Mouse (Mus musculus) heart, postnatal 0 days (tissue): Measurements from ENCODE around the gene Brd9. TPM values are rescaled to one million over a fixed set of nuclear protein-coding genes. Genes with fewer than 3 reads are reported as not detected.

ENCODE experiments used
- ATAC-seq: fragments of 200-750 bp; cut with Nextera tagmentation; 2 replicates; pipeline ENCODE4 v1.8.0; 2017; ENCODE audit warnings: low read depth, moderate number of reproducible peaks, moderate library complexity; ENCODE audit not compliant: insufficient read depth
- DNase-seq: peaks from one replicate; pipeline ENCODE4 v3.0.0-alpha.2; 2016; ENCODE audit warnings: low spot score
- H3K27ac ChIP-seq: fragments of 300-500 bp; sonication (generic); 2 replicates; pipeline ENCODE4 v1.5.1; 2014; ENCODE audit warnings: low read depth, mild to moderate bottlenecking
- H3K27me3 ChIP-seq: fragments of 300-500 bp; sonication (generic); 2 replicates; pipeline ENCODE4 v1.6.1; 2014; ENCODE audit warnings: low read length, mixed read lengths; ENCODE audit not compliant: control insufficient read depth, insufficient read depth
- H3K36me3 ChIP-seq: fragments of 300-500 bp; sonication (generic); replicated peaks from 2 replicates; pipeline ENCODE4 v1.6.1; 2014; ENCODE audit warnings: low read length, mixed read lengths; ENCODE audit not compliant: control insufficient read depth, insufficient read depth
- H3K4me1 ChIP-seq: fragments of 300-500 bp; sonication (generic); 2 replicates; pipeline ENCODE4 v1.6.1; 2014; ENCODE audit warnings: antibody characterized with exemption; ENCODE audit not compliant: control insufficient read depth, insufficient read depth
- H3K4me2 ChIP-seq: fragments of 300-500 bp; sonication (generic); 2 replicates; pipeline ENCODE4 v1.6.1; 2014; ENCODE audit warnings: low read depth, mild to moderate bottlenecking, low read length, moderate library complexity
- H3K4me3 ChIP-seq: fragments of 300-500 bp; sonication (generic); 2 replicates; pipeline ENCODE4 v1.5.1; 2014; ENCODE audit warnings: low read depth, low read length
- H3K9ac ChIP-seq: fragments of 300-500 bp; sonication (generic); replicated peaks from 2 replicates; pipeline ENCODE4 v1.6.1; 2014; ENCODE audit warnings: low read depth, low read length, mixed read lengths
- H3K9me3 ChIP-seq: fragments of 300-500 bp; sonication (generic); replicated peaks from 2 replicates; pipeline ENCODE4 v1.6.1; 2016; ENCODE audit warnings: low read length; ENCODE audit not compliant: control insufficient read depth
- CTCF ChIP-seq: IDR thresholded peaks from 2 replicates; pipeline ENCODE4 v1.5.1; 2016; ENCODE audit warnings: antibody characterized with exemption, control low read depth, low read depth
- EP300 ChIP-seq: IDR thresholded peaks from 2 replicates; pipeline ENCODE4 v1.6.1; 2016; ENCODE audit warnings: antibody characterized with exemption, low read depth
- WGBS: fragments of 180-500 bp; shearing (Covaris S2); extraction: QIAGEN DNeasy Blood & Tissue Kit; methylation state at CpG from one replicate; pipeline ENCODE4 v1.1.7; 2014; 5-methylcytosine and 5-hydroxymethylcytosine counted together
- microRNA-seq: library from miRNA; unstranded; fragments of <30 nt; microRNA quantifications from one replicate; pipeline ENCODE4, GENCODE M21; 2016
- polyA plus RNA-seq: library from polyadenylated mRNA; unstranded; fragments of >200 nt; fragmentation: Nextera tagmentation; extraction: Ambion mirVana; gene quantifications from 2 replicates; pipeline ENCODE4 v1.2.1, GENCODE M21; 2015
- total RNA-seq: library from RNA; depleted of rRNA; stranded (reverse); fragments of >200 nt; gene quantifications from 2 replicates; pipeline ENCODE4 v1.2.3, GENCODE M21; 2014; ENCODE audit warnings: low replicate concordance; rRNA removed

The Brd9 gene
- total and polyA plus RNA-seq, 2 experiments from 2014 or later, result 29.3 to 43.3 TPM

DNA sequence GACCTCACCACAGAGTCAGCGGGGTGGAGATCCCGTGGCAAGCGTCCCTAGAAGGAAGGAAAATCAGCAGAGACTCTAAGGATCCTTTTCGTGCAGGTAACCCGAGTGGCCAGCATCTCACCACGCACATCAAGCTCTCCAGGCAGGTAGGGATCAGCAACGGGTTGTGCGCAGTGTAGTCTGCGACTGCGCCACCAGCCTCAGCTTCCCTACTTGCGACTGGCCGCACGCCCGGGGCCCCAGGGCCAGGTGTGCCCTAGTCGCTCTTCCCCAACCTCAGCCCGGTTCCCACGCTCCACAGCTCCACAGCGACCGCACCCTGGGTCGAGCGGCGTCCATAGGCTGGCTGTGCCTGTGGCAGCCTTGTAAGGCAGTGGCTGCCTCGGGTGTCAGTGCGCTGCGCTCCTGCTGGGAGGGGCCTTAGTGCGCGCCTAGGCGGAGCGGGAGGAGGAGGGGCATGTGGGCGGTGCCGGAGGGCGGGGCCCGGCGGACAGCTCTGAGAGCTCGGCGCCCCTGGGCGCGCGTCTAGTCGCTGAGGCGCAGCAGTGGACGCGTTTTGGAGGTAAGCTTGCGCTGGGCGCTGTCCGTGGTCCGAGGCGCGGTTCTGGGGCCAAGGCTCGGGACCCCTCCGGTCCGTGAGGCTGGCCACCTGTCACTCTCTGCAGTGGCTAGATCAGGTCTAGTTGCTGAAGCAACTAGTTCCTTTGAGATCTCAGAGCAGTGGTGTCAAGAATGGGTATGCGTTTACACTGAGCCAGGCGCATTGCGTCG lies 71.5 kb downstream of the Brd9 start, which contains the start of gene Tppp:
TSS of gene Tppp (plus strand) at position 460 of the 771 bp plus-strand sequence.
- Histone ChIP-seq H3K27me3 (no peaks in the 10 kb centered on the region), H3K4me3 (peak within 1 kb of the TSS; percentile 66), H3K9ac (peak within 1 kb of the TSS; percentile 46), H3K27ac (peak within 1 kb of the TSS; percentile 49), H3K36me3 (no peaks in the 10 kb centered on the region), H3K4me1 (peaks cover 11% of the 10 kb centered on the region; the same call in 1 of the 2 replicates), H3K9me3 (no peaks in the 10 kb centered on the region), H3K4me2 (peak within 1 kb of the TSS; percentile 95)
- peak; percentile 93 for DNase-seq
- ATAC-seq, result peak; percentile 98
- under 1% methylated on average over 54 of the region's 56 CpGs for WGBS
- TF ChIP-seq EP300 (no peak), CTCF (no peak)

DNA sequence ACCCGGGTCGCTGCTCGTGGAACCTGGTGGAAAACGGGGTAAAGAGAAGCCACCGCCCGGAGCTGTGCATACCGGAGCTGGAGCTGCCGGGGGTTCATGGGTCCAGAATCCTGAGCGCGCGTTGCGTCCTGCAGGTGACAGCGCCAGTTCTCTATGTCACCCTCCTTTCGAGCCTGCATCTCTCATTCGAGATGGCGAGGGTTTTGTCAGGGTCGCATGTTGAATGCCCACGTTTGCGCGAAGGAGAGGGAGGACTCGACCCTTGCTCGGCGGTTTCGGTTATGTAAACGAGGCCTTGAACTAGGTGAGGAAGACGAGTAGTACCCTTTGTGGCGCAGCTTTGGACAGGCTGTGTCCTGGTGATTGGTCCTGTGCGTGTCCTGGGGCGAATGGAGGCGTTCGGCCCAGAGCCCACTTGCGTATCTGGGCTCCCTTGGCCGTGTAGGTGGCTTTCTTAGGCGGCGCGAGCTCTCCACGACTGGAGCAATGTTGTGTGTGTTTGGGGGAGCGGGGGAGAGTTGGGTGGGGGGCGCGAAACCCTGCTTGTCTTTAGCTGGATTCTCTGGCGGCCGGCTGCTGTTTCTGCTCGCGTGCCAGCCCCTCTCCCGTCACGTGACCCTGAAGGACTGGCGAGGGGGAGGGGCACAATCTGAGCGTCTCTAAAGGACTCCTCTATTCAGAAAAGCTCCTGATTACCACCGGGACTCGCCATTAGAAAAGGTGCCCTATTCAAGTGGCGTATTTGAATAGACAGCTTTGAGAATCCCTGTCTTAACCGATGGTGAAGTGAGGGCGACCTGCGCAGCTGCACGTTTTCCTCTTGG lies 72.4 kb downstream of the Brd9 start:
- peaks cover 12% of the 10 kb centered on the region; the same call in 1 of the 2 replicates for H3K4me1 ChIP-seq
- ATAC-seq, result no peak

More for the DNA sequence above, 72.4 kb downstream of the Brd9 start:
- Histone ChIP-seq H3K27ac (peak overlapping the region; percentile 49; the same call in 1 of the 2 replicates), H3K36me3 (no peaks in the 10 kb centered on the region), H3K4me2 (peak overlapping the region; percentile 95), H3K4me3 (peak overlapping the region; percentile 66), H3K27me3 (no peaks in the 10 kb centered on the region), H3K9me3 (no peaks in the 10 kb centered on the region), H3K9ac (peak overlapping the region; percentile 46)
- WGBS, result 1% methylated on average over 55 of the region's 55 CpGs
- TF ChIP-seq CTCF, result no peak
- no peak for TF ChIP-seq EP300
- peak; percentile 54 for DNase-seq

Small RNA genes within 50 kb of the gene (microRNA-seq; reads per million reads assigned to microRNA genes)
- not detected for gene Gm25197

Other genes starting within 250 kb of the Brd9 start
- 0.35 TPM in 1 of 2 replicates, not detected in the other for gene Slc6a19, start 232.9 kb upstream of the Brd9 start, total RNA-seq
- not detected in 2 replicates for gene Slc6a19, start 232.9 kb upstream of the Brd9 start, polyA plus RNA-seq
- gene Slc12a7, start 204.7 kb upstream of the Brd9 start, total RNA-seq, result 79.3 and 94.6 TPM in 2 replicates
- gene Slc12a7, start 204.7 kb upstream of the Brd9 start, polyA plus RNA-seq, result 32.7 and 34.4 TPM in 2 replicates
- gene Nkd2, start 90.2 kb upstream of the Brd9 start, total RNA-seq, result 14.3 and 22.1 TPM in 2 replicates
- 2.2 and 5.7 TPM in 2 replicates for gene Nkd2, start 90.2 kb upstream of the Brd9 start, polyA plus RNA-seq
- 2.6 and 9.8 TPM in 2 replicates for gene Trip13, start within 50 bp of the Brd9 start, total RNA-seq
- 8.0 and 8.8 TPM in 2 replicates for gene Trip13, start within 50 bp of the Brd9 start, polyA plus RNA-seq
- not detected in 2 replicates for gene Zdhhc11, start 26.0 kb downstream of the Brd9 start, total RNA-seq
- not detected in 2 replicates for gene Zdhhc11, start 26.0 kb downstream of the Brd9 start, polyA plus RNA-seq
- gene Tppp, start 71.6 kb downstream of the Brd9 start, total RNA-seq, result 12.6 and 16.9 TPM in 2 replicates
- 4.2 and 5.8 TPM in 2 replicates for gene Tppp, start 71.6 kb downstream of the Brd9 start, polyA plus RNA-seq
- gene Cep72, start 124.5 kb downstream of the Brd9 start, total RNA-seq, result 3.9 and 5.5 TPM in 2 replicates
- gene Cep72, start 124.5 kb downstream of the Brd9 start, polyA plus RNA-seq, result 4.5 and 4.8 TPM in 2 replicates
- gene Slc9a3, start 183.6 kb downstream of the Brd9 start, total RNA-seq, result 1.4 TPM in 1 of 2 replicates, not detected in the other
- gene Slc9a3, start 183.6 kb downstream of the Brd9 start, polyA plus RNA-seq, result 0.47 and 0.67 TPM in 2 replicates